Mouse (Mus musculus): Measurements from ENCODE around the gene Clec4d.
"Not testable (repeated sequence)": the region's sequence is repeated elsewhere in the genome, so short reads cannot be mapped to it uniquely, and the experiment has no call there.

Clec4d gene

GRCm38 (mm10) chr6:123292751-123293400 is 31.0 kb downstream of the Clec4d start:
- H3K36me3 ChIP-seq (ENCODE audit: insufficient read depth, low read length): no peaks in the 10 kb centered on the region
- H3K4me3 ChIP-seq (replicated peaks; ENCODE audit: low read length): no peak overlapping the region
- TF ChIP-seq CTCF (conservative IDR thresholded peaks at IDR 0.05; ENCODE audit: low read length) (no peak), POU5F1 (IDR thresholded peaks at IDR 0.05; ENCODE audit: borderline replicate concordance, low read length) (no peak), NANOG (IDR thresholded peaks at IDR 0.05; ENCODE audit: borderline replicate concordance, low read length) (no peak)
- H3K27me3 ChIP-seq (ENCODE audit: insufficient read depth, low read length): no peaks in the 10 kb centered on the region
- H3K4me1 ChIP-seq (replicated peaks; ENCODE audit: low read depth, low read length): peaks cover 4% of the 10 kb centered on the region; the same call in 1 of the 2 replicates
- H3K9me3 ChIP-seq (ENCODE audit: low read length): peaks cover 6% of the 10 kb centered on the region; the same call in 1 of the 2 replicates

GRCm38 (mm10) chr6:123293509-123293908 is 31.6 kb downstream of the Clec4d start:
- H3K4me1 ChIP-seq (replicated peaks; ENCODE audit: low read depth, low read length); H3K9me3 ChIP-seq (ENCODE audit: low read length); H3K36me3 ChIP-seq (ENCODE audit: insufficient read depth, low read length); H3K27me3 ChIP-seq (ENCODE audit: insufficient read depth, low read length); H3K4me3 ChIP-seq (replicated peaks; ENCODE audit: low read length): not testable (repeated sequence)

DNA sequence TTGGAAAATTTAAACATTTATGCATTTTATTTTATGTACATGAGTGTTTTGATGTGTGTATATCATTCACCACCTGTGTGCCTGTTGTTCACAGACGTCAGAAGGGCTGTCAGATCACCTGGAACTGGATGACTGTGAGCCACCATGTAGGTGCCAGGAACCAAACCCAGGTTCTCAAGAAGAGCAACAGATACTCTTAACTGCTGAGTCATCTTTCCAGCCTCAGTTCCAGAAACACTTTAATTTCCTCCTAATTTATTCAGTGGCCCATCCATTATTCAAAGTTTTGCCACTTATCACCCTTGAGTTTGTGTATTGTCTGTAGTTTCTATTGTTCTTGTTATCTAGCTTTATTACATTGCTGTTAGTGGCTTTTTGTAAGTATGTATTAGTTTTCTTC is 34.8 kb downstream of the Clec4d start:
- no peak overlapping the region for H3K4me3 ChIP-seq (replicated peaks; ENCODE audit: low read length)
- H3K27me3 ChIP-seq (ENCODE audit: insufficient read depth, low read length): no peaks in the 10 kb centered on the region
- TF ChIP-seq NANOG (IDR thresholded peaks at IDR 0.05; ENCODE audit: borderline replicate concordance, low read length) (no peak), POU5F1 (IDR thresholded peaks at IDR 0.05; ENCODE audit: borderline replicate concordance, low read length) (no peak), CTCF (conservative IDR thresholded peaks at IDR 0.05; ENCODE audit: low read length) (no peak)
- no peaks in the 10 kb centered on the region for H3K4me1 ChIP-seq (replicated peaks; ENCODE audit: low read depth, low read length)
- H3K36me3 ChIP-seq (ENCODE audit: insufficient read depth, low read length): no peaks in the 10 kb centered on the region
- H3K9me3 ChIP-seq (ENCODE audit: low read length): peaks cover 6% of the 10 kb centered on the region; the same call in 1 of the 2 replicates

DNA sequence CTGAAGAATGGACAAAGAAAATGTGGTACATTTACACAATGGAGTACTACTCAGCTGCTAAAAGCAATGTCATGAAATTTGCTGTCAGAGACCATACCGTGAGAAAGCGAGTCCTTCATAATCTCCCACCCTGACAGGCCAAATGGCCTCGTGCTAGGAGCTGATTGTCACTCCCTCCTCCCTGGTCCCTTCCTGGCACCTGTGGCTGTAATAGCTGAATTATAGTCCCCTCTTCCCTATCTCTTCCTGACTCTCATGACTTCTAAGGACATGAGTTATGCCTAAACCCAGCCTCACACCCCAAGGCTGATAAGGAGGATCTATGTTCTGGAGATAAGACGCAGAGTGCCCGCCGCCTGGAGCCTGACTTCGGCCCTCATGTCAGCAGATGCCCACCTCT is 44.4 kb downstream of the Clec4d start:
- H3K4me1 ChIP-seq (replicated peaks; ENCODE audit: low read depth, low read length); H3K4me3 ChIP-seq (replicated peaks; ENCODE audit: low read length); H3K27me3 ChIP-seq (ENCODE audit: insufficient read depth, low read length); H3K36me3 ChIP-seq (ENCODE audit: insufficient read depth, low read length): not testable (repeated sequence)
- H3K9me3 ChIP-seq (ENCODE audit: low read length): peaks cover 16% of the 10 kb centered on the region

DNA sequence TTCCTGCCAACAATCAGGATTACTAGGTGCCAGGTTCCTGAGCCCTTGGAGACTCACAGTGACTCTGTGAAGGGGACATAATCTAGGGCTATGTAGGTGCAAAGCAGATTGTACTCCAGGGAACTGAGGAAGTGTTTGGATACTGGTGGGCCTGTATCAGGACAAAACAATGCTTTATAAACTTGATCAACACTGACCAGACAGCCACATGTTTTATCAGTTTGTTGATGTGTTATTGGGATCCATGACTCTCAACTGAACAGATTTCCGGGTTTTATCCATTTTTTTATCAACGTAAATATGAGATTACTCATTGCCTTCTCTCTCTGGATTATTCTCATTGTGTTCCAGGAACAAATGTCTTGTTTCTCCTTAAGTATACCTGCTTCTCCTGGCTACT is 46.1 kb downstream of the Clec4d start, which contains the start of gene Vmn2r19:
TSS of gene Vmn2r19 (plus strand) at position 301 of the 400 bp plus-strand sequence.
- Histone ChIP-seq H3K4me1 (replicated peaks; ENCODE audit: low read depth, low read length) (no peaks in the 10 kb centered on the region), H3K27me3 (ENCODE audit: insufficient read depth, low read length) (no peaks in the 10 kb centered on the region), H3K4me3 (replicated peaks; ENCODE audit: low read length) (no peak within 1 kb of the TSS), H3K9me3 (ENCODE audit: low read length) (peaks cover 16% of the 10 kb centered on the region), H3K36me3 (ENCODE audit: insufficient read depth, low read length) (no peaks in the 10 kb centered on the region)
- TF ChIP-seq NANOG (IDR thresholded peaks at IDR 0.05; ENCODE audit: borderline replicate concordance, low read length): no peak
- no peak for TF ChIP-seq POU5F1 (IDR thresholded peaks at IDR 0.05; ENCODE audit: borderline replicate concordance, low read length)
- TF ChIP-seq CTCF (conservative IDR thresholded peaks at IDR 0.05; ENCODE audit: low read length): no peak
